Mouse (Mus musculus) T-helper 1 cell (primary cell): Measurements from ENCODE around the gene Ltbp3.

Experiments
- in situ Hi-C: fragments of 300-600 bp; cut with MboI, MseI; formaldehyde crosslinking; loops from one replicate; pipeline ENCODE4 v1.15.1; 2025; ENCODE audit warnings: high pct_unique_total_duplicates

Gene Ltbp3

DNA sequence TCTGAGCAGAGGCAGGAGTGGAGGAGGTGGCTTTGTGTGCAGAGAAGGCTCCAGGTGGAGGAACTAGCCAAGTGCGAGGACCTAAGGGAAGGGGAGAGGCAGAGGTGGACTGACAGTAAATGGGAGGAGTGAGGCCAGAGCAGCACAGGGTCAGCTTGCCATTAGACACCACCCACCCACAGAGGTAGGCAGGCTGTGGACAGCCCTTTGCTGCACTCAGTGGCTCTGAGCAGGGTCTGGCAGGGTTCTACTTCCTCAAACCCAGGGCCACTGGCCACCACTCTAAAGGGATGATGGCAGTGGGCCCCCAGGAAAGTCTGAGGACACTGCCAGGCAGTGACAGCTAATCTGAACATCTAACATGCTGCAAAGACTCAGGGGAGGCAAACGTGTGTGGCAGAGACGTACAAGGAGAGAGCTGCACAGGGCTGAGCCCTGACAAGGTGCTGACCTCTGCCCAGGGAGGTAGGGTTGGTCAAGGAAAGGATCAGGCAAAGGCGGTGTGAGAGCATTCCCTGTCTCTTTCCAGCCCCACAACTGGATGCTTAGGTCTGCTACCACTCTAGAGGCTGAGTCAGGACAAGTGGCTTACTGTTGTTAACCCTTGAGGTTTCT is 16.7 kb upstream of the Ltbp3 start:
- in situ Hi-C loops: no loop called here

DNA sequence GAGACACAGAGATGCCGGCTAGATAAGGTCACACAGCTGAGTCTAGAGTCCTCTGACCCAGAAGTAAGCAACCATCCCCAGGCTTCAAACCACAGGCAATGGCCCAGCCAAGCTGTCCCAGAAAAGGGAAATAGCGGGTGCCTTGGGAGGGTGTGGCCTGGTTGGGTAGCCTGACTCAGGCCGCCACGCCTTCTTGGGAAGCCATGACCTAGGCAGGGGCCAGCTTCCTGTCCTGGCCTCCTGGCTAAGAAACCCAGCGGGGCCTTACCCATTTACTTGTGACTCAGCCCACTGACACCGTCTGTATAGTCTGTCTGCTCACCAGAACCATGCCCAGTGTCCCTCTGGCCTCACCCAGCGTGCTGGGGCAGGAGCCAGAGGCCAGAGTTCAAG is 16.2 kb upstream of the Ltbp3 start:
- in situ Hi-C loops: no loop called here

DNA sequence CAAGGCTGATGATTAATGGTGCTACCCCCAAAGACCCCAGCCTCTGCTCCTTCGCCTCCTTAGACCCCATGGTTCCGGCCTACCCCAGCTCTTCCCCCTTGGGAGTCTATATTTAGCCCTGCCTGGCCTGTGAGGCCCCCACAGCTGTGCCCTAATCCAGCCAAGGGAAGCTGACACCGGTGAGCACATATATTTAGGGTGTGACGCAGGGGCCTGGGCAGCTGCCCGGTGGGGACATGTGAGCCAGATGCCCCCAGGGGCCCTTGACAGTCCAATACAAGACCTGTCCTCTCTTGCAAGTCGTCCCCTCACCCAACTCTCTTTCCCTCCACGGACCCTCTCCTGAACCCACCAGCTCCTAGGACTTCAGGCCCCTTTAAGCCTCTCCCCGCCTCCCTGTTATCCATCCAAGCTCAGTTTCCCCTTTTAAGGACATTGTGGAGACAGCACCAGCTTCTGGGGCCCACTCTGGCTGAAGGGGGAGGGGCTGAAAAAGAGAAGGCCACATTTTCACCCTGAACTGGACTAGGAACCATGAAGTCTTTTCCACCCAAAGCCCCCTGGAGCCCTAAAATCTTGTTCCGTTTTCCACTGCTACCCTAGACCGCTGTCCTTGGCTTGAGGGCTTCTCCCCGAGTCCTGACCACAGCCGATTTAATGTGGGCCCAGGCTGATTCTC is 15.5 kb upstream of the Ltbp3 start:
- in situ Hi-C loops: no loop called here

DNA sequence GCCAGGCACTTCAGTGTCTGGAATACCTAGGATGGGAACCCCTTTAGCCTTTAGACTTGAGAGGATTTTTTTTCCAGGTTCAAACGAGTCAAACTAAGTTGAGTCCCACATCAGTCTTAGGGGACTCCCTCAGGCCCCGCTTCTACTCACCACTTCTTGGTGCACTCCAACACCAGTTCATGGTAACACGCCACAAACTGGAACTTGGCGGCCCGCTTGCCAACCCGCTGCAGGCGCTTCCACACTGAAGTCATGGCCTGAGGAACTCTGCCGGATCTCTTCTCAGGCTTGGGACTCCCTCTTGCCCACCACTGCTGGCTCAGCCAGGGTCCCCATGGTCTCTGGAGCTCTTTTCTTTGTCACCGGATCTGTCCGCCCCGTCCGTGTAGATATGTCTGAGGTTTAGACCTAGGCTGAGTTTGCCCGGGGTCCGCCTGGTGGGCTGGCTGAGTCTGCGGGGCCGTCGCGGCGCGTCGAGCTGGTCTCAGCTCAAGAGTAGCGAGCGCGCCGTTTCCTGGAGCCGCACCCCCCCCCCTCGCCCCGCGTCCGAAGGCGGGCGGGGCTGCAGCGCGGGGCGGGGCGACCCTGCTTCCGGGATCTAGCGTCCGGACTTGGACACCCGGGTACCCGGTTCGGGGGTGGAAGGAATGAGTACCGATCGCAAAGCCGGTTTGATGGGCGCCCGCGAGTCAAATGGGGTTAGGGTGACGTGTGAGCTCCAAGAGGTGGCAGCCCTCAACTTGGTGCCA is 14.8 kb upstream of the Ltbp3 start, which contains the start of gene Ehbp1l1:
Ehbp1l1 (minus strand) TSS at position 551 of the 749 bp plus-strand sequence.
- in situ Hi-C loops: no loop called here

- in situ Hi-C loops: no loop called here
Observed at GRCm38 (mm10) chr19:5726961-5727578, 13.6 kb upstream of the Ltbp3 start.

DNA sequence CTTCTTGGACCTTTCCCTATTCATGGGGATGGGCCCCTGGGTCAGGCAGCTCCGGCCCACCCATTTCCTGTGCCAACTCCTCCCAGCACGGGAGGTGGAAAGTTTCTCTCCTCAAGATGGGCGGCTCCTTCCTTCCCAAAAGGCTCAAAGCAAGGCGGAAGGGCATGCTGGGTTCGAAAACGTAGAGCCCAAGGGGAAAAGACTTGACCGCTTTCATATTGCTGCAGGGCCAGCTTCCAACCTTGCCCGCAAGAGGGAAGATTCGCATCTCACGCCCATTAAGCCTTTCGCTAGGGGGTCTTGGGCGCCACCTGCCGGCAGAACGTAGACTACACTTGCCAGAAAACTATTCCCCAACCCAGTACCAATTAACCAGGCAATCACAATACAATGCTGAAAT is 13.0 kb upstream of the Ltbp3 start:
- in situ Hi-C loops: no loop called here

- in situ Hi-C loops: no loop called here
Observed at GRCm38 (mm10) chr19:5728631-5729443, 11.9 kb upstream of the Ltbp3 start.

- in situ Hi-C loops: no loop called here
Observed at GRCm38 (mm10) chr19:5729444-5729815, 11.3 kb upstream of the Ltbp3 start, which contains the start of gene Fam89b. Gene Fam89b, minus strand, starts transcription at chr19:5729653.

DNA sequence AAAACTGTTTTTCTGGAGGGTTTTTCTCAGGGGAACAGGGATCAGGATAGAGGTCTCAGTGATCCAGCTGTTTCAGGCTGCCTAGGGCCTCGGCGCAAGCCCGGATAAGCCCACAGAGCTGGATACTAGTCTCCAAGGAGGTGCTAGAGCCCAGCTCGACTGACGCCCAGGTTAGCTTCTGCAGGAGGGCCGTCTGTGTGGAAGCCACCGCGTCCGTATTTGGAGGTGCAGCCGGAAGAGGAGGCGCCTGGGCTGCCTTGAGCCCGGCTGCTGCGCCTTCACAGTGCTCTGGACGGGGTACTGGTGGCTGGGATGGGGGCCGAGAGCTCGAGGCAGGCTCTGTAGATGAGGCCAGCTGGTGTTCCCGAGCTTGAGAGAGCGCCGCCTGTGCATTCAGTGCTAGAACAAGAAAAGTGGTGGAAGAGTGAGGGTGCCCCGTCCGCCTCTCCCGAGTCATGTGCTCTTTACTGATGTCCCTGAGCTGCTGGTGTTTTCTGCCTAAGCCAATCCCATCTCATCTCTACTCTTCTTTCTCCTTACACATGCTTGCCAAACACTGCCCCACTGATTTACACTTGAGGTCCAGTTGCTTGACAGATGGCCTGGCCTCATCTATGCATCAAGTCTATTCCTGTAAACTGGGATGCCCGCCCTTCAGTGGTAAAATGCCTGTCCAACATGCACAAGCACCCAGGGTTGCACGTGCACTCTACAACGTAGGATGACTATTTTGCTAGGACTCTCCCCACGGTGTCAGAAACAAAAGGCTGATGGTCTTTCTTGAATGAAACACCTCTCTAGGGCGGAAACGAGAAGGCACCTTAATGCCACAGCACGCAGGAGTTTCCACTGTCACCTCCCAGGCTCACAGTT is 10.2 kb upstream of the Ltbp3 start:
- in situ Hi-C loops: no loop called here

- in situ Hi-C loops: no loop called here
Observed at GRCm38 (mm10) chr19:5731264-5731978, 9.3 kb upstream of the Ltbp3 start.

DNA sequence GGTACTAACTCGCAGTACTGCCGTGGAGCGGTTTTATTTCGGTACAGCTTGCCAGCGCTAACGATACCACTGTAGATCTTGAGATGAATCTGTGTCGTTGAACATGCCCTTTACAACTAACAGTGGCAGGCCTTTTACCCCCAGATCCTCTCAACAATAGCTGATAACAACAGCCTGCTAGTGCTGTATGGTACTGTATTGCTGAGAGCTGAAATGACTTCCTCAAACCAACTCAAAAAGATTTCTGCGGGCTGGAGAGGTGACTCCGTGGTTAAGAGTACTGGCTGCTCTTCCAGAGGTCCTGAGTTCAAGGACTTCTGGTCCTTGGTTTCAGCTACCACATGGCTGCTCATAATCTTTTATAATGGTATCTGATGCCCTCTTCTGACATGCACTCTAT is 6.4 kb upstream of the Ltbp3 start:
- in situ Hi-C loops: no loop called here

GRCm38 (mm10) chr19:5739446-5739845 is 1.3 kb upstream of the Ltbp3 start:
- in situ Hi-C loops: no loop called here

GRCm38 (mm10) chr19:5741641-5742240 is 1.0 kb downstream of the Ltbp3 start:
- in situ Hi-C loops: no loop called here

GRCm38 (mm10) chr19:5742241-5742641 is 1.5 kb downstream of the Ltbp3 start:
- in situ Hi-C loops: no loop called here

DNA sequence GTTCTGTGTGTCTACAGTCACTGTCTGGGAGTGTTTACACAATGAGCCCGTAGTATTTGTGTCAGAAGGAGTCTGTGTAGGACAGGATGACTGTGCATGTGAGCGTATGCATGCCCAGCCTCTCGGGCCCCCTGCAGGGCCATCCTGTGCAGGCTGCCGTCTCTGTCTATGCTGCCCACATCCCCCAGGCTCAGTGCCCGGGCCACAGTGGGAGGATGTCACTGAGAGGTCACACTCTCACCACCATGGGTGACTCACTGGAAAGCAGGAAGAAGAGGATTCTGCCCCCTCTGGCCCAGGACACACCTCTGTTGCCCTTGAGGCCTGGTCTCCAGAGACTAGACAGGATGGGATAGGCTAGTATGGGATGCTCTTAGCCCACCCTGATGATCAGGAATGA is 2.9 kb downstream of the Ltbp3 start:
- in situ Hi-C loops: no loop called here

DNA sequence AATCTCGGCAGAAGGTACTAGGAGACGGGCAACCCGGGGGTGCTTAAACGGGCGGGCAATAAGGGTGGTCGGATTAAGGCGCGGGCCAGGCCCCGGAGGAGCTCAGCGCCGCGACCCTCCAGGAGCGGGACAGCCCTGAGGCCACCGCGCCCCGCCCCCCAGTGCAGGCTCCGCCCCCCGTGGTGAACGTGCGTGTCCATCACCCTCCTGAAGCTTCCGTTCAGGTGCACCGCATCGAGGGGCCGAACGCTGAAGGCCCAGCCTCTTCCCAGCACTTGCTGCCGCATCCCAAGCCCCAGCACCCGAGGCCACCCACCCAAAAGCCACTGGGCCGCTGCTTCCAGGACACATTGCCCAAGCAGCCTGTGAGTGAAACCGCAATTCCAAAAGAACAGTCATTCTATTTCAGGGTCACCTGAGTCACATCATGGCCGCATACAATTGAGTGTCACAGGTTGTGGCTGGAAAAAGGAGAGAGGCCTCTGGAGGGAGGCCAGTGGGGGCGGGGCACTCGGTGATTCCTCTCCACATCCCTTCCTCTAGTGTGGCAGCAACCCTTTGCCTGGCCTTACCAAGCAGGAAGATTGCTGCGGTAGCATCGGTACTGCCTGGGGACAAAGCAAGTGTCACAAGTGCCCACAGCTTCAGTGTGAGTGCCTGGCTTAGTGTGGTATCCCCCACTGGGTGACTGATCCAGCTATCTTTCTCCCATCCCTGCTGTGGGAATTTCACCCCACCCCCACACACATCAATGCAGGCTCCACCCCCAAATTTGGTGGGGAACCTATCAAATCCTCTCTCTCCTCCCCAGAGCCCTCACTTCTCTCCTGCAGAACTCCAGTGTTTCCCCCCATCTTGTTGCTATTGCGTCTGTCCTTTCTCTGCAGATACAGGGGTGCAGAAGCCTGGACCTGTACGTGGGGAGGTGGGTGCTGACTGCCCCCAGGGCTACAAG is 5.3 kb downstream of the Ltbp3 start:
- in situ Hi-C loops: no loop called here

GRCm38 (mm10) chr19:5746907-5747363 is 6.2 kb downstream of the Ltbp3 start:
- in situ Hi-C loops: no loop called here

GRCm38 (mm10) chr19:5749476-5749875 is 8.8 kb downstream of the Ltbp3 start:
- in situ Hi-C loops: no loop called here
